In the genomic region with DNA sequence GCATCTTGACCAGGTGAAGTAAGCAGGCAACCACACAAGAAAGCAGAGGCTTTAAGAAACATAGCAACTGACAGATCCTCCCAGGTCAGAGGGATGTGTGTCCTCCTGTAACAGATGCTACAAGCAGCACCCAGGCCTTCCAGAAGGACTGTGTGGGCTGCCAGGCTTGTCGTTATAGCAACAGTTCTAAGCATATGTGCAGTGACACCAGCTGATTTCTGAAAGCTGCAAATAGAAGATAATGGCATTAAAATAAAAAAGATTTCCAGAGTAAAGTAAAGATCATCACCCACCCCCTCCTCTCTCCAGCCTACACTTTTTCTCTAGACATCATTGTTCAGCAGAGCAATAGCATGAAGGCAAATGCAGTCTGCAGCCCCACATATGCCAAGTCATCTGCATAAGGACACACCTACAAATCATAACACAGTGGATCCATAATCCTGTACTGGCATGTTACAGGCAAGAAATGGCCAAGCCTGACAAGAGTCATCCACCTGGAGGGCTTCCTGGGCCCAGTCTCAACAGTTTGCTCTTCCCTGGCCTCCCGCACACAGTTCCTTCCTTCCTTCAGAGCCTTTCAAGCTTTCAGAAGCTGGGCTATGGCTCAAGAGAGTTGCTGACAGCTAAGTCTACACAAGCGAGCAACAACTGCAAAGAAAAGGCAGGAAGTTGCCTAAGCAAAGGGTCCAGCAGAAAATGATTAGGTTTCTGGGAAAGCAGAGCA, we compare ENCODE assay signal across 8 mouse cellular contexts.
DNase-seq lines count a peak whose midpoint lies in the region; ATAC-seq and TF ChIP-seq lines count a peak whose summit lies in the region.

No protein-coding gene starts in this region.

- 0 out of 2 replicates have a peak, but pooled peaks cover 4% of the 10 kb centered on the region for H3K36me3 ChIP-seq in forebrain, embryonic 12.5 days (replicated peaks)
- H3K36me3 ChIP-seq in forebrain, embryonic 10.5 days (replicated peaks) = peaks cover 23% of the 10 kb centered on the region
- H3K36me3 ChIP-seq in forebrain, embryonic 16.5 days (ENCODE audit: control insufficient read depth, insufficient read depth) = no peaks in the 10 kb centered on the region
- no peaks in the 10 kb centered on the region for H3K36me3 ChIP-seq in stomach, embryonic 16.5 days (ENCODE audit: control insufficient read depth, insufficient read depth, low read length)
- H3K36me3 ChIP-seq in thymus, adult 2 months (ENCODE audit: control insufficient read depth, insufficient read depth, low read length) = no peaks in the 10 kb centered on the region

- H3K27me3 ChIP-seq in forebrain, embryonic 12.5 days = no peaks in the 10 kb centered on the region
- H3K27me3 ChIP-seq in forebrain, embryonic 10.5 days (ENCODE audit: poor library complexity, severe bottlenecking) = no peaks in the 10 kb centered on the region
- H3K27me3 ChIP-seq in forebrain, embryonic 16.5 days (replicated peaks; ENCODE audit: control insufficient read depth, insufficient read depth, low read length) = no peaks in the 10 kb centered on the region
- H3K27me3 ChIP-seq in stomach, embryonic 16.5 days (ENCODE audit: control insufficient read depth, insufficient read depth, low read length) = no peaks in the 10 kb centered on the region
- H3K27me3 ChIP-seq in thymus, adult 2 months (ENCODE audit: control insufficient read depth, insufficient read depth, low read length) = no peaks in the 10 kb centered on the region

- TF ChIP-seq CTCF in thymus, adult 2 months (IDR thresholded peaks at IDR 0.05; ENCODE audit: borderline replicate concordance, control insufficient read depth, extremely low read depth, insufficient read depth, low read length, poor library complexity) = no peak

- ATAC-seq in forebrain, embryonic 12.5 days (ENCODE audit: low FRiP score) = no peak
- peak; percentile 91 for ATAC-seq in forebrain, embryonic 16.5 days
- no peak for ATAC-seq in stomach, embryonic 16.5 days (ENCODE audit: insufficient read depth, low FRiP score)

- H3K4me3 ChIP-seq in forebrain, embryonic 12.5 days (replicated peaks) = no peak overlapping the region
- H3K4me3 ChIP-seq in forebrain, embryonic 10.5 days = no peak overlapping the region
- no peak overlapping the region for H3K4me3 ChIP-seq in forebrain, embryonic 16.5 days (replicated peaks; ENCODE audit: low read length)
- H3K4me3 ChIP-seq in stomach, embryonic 16.5 days (replicated peaks; ENCODE audit: low read length) = no peak overlapping the region
- no peak overlapping the region for H3K4me3 ChIP-seq in thymus, adult 2 months (ENCODE audit: control insufficient read depth, insufficient read depth, low read length)

- 77% methylated on average over 3 of the region's 3 CpGs for WGBS in forebrain, embryonic 12.5 days
- 82% methylated on average over 3 of the region's 3 CpGs for WGBS in forebrain, embryonic 10.5 days
- WGBS in forebrain, embryonic 16.5 days = 46% methylated on average over 3 of the region's 3 CpGs
- 57% methylated on average over 3 of the region's 3 CpGs for WGBS in stomach, embryonic 16.5 days
- 61% methylated on average over 3 of the region's 3 CpGs for WGBS in thymus, adult 2 months

- no peak overlapping the region for H3K4me2 ChIP-seq in forebrain, embryonic 12.5 days
- H3K4me2 ChIP-seq in forebrain, embryonic 16.5 days (ENCODE audit: low read length) = 0 out of 2 replicates have a peak overlapping the region, but pooled peaks have one; percentile 14
- H3K4me2 ChIP-seq in stomach, embryonic 16.5 days (ENCODE audit: low read depth, low read length) = no peak overlapping the region

- H3K9ac ChIP-seq in forebrain, embryonic 12.5 days = no peak overlapping the region
- H3K9ac ChIP-seq in forebrain, embryonic 16.5 days (replicated peaks; ENCODE audit: low read depth, low read length) = no peak overlapping the region
- no peak overlapping the region for H3K9ac ChIP-seq in stomach, embryonic 16.5 days (ENCODE audit: low read length)

- H3K27ac ChIP-seq in forebrain, embryonic 12.5 days = peak overlapping the region; percentile 43; the same call in 1 of the 2 replicates
- no peak overlapping the region for H3K27ac ChIP-seq in forebrain, embryonic 10.5 days
- H3K27ac ChIP-seq in forebrain, embryonic 16.5 days (ENCODE audit: low read length) = peak overlapping the region; percentile 84
- peak overlapping the region; percentile 25 for H3K27ac ChIP-seq in stomach, embryonic 16.5 days (ENCODE audit: low read length)
- no peak overlapping the region for H3K27ac ChIP-seq in thymus, adult 2 months (ENCODE audit: control insufficient read depth, insufficient read depth, low read length)

- no peak for DNase-seq in forebrain, embryonic 10.5 days (ENCODE audit: extremely low spot score, low spot score)
- peak; percentile 72 for DNase-seq in 416B (ENCODE audit: low read depth)
- DNase-seq in left cerebral cortex, adult 11 months (ENCODE audit: low spot score) = peak; percentile 76
- no peak for DNase-seq in Muller cell, postnatal 12 days (ENCODE audit: inconsistent ontology term)
- DNase-seq in thymus, adult 2 months = no peak

- TF ChIP-seq POLR2A in thymus, adult 2 months (IDR thresholded peaks at IDR 0.05; ENCODE audit: control insufficient read depth, extremely low read depth, insufficient read depth, low read length, poor library complexity) = no peak

- H3K9me3 ChIP-seq in forebrain, embryonic 12.5 days = no peaks in the 10 kb centered on the region
- H3K9me3 ChIP-seq in forebrain, embryonic 10.5 days = no peaks in the 10 kb centered on the region
- H3K9me3 ChIP-seq in forebrain, embryonic 16.5 days (ENCODE audit: control insufficient read depth, low read length) = no peaks in the 10 kb centered on the region
- H3K9me3 ChIP-seq in stomach, embryonic 16.5 days (replicated peaks; ENCODE audit: control insufficient read depth, low read length) = no peaks in the 10 kb centered on the region

- H3K4me1 ChIP-seq in forebrain, embryonic 12.5 days = peaks cover 15% of the 10 kb centered on the region
- H3K4me1 ChIP-seq in forebrain, embryonic 10.5 days = no peaks in the 10 kb centered on the region
- peaks cover 42% of the 10 kb centered on the region for H3K4me1 ChIP-seq in forebrain, embryonic 16.5 days (replicated peaks; ENCODE audit: control insufficient read depth, insufficient read depth, low read length)
- peaks cover 25% of the 10 kb centered on the region for H3K4me1 ChIP-seq in stomach, embryonic 16.5 days (ENCODE audit: control insufficient read depth, insufficient read depth, low read length)
- peaks cover 22% of the 10 kb centered on the region for H3K4me1 ChIP-seq in thymus, adult 2 months (replicated peaks; ENCODE audit: control insufficient read depth, insufficient read depth, low read length)

Comparison
In these comparisons a context has a peak if more than half of its experiments do, and no peak if none do; other contexts are left out.
1. H3K27ac ChIP-seq: peak in forebrain, embryonic 12.5 days (single experiment), forebrain, embryonic 16.5 days (single experiment) and stomach, embryonic 16.5 days (single experiment); none in forebrain, embryonic 10.5 days (single experiment) and thymus, adult 2 months (single experiment).
2. DNase-seq: peak in 416B (single experiment) and left cerebral cortex, adult 11 months (single experiment); none in forebrain, embryonic 10.5 days (single experiment), Muller cell, postnatal 12 days (single experiment) and thymus, adult 2 months (single experiment).